Mouse (Mus musculus): ENCODE results near the gene 9430015G10Rik.
"Not testable (repeated sequence)": the region's sequence is repeated elsewhere in the genome, so short reads cannot be mapped to it uniquely, and the experiment has no call there.

Gene 9430015G10Rik

DNA sequence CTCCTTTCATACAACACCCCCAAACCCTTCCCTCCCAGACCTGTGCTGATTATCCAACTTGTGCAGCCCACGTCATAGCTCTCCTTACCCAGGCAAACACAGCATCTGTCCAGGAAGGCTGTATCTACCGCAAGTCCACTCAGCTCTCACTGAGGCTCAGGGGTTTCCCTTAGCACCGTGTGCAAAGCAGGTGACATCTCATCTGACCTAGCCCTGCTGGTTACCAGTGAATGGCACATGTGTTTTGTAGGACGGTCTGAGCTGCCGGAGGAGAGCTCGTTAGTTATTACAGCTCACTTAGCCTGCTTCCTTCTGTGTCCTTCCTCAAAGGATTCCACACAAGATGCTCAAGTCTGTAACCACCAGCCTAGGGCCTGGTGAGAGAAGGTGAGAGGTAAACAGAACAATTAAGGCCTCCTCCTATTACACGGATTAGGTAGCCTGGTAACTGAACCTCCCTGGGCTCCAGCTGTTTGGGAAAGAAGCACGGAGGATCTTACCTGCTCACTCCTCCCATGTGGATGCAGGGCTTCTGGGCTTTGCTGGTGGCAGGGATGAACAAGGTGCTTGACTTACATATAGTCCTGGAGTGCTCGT lies 11.9 kb upstream of the 9430015G10Rik start:
- no peak for DNase-seq (ENCODE audit: low read depth)

DNA sequence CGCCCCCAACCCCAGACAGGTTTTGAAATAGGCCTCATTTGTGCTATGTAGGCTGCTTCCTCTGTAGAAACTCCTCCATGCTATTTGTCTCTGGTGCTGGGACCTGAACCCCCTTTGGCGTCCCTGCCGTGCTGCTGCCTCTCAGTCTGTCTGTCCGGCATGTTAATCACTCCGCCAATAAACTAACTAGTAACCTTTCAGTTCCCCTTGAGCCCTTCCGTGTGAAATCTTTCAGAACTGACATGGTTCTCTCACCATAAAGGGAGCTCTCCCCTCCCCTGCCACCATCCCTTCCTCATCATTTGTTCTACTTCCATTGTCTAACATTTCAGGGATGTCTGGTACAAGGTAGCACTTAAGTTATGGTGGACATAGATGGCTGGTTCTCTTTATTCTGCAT lies 10.4 kb upstream of the 9430015G10Rik start:
- DNase-seq (ENCODE audit: low read depth): no peak

DNA sequence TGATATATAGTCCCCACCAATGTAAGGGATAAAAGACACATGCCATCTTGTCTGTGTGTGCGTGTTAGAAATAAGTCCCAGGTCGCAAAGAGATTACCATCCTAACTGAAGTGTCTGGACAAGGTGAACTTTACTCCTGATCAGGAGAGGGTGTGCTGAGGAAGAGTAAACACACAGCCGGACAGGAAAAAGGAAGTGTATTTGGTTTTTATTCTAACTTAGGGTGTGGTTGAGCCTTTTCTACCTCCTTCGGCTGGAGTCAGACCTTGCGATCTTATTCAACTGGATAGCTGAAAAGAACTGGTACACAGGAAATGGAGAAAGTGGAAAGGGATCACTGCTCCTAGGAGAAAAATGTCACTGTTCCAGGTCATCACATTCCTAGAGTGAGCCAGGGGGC lies 9.3 kb upstream of the 9430015G10Rik start:
- no peak for DNase-seq (ENCODE audit: low read depth)

DNA sequence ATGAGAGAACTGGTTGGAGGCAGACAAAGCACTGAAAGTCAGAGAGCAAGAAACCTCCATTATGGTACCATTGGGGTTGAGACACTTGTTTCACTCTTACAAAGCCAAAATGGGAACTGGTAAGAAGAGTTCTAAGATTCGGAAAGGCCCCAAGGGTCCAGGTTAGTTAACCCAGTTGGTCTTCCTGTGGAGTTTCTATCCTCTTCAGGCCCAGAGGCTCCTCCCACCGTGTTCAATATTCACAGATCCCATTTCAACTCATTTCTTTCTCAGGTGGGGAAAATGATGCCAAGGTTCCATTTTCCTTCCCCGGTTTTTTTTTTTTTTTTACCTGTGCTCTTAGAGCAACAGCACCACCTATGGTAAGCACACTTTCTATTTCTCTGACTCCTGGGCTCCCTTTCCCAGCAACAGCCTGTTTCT lies 8.3 kb upstream of the 9430015G10Rik start:
- DNase-seq (ENCODE audit: low read depth): no peak

DNA sequence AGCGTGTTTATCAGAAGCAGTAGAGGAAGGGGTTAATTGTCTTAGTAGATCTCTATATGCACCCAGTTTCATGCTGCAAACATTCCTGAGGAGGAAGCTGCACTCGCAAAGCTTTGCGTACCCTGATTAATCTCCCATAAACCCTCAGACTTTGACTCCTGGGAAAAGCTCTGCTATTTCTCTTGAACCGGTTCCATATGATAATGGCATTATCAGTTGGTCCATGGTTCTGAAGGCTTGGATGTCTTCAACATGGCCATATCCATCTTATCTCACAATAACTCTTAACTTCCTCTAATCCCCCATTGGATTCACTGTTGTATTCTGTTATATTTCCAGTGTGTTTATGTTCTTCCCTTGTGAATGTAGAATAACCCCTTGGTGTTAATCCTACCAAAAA lies 6.4 kb upstream of the 9430015G10Rik start:
- no peak for DNase-seq (ENCODE audit: low read depth)

DNA sequence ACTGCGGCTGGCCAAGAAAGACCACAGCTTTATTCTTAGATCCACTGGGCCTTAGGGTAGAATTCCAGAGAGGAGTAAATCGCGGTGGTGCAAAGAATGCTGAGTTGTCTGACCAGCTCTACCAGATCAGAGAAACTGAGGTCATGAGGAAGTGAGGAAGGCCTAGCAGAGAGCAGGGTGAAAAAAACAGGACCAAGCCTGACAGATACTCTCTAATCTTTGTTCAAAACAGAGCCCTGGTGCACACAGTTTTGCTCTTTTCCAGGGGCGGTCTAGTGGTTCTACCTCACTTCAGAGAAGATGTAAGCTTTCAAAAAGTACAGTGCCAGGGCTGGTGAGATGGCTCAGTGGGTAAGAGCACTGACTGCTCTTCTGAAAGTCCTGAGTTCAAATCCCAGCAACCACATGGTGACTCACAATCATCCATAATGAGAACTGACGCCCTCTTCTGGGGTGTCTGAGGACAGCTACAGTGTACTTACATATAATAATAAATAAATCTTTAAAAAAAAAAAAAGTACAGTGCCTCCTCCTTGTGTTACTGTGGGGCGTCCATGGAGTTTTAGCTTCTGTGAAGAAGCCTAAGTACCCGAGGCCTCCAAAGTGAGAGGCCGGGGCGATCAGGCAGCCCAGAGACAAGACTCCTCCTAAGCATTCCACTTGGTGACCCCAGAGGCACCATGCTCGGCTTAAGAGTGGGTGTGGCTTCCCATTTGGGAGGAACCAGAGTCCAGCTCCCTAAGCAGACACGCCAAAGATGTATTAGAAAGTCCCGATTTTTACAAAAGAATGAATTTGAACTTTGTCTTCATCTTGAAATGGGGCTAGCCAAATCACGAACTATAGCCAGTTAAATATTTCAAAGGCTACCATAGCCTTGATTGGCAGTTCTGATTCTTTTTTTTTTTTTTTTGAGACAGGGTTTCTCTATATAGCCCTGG lies 906 bp upstream of the 9430015G10Rik start:
- DNase-seq (ENCODE audit: low read depth): peak; percentile 42

DNA sequence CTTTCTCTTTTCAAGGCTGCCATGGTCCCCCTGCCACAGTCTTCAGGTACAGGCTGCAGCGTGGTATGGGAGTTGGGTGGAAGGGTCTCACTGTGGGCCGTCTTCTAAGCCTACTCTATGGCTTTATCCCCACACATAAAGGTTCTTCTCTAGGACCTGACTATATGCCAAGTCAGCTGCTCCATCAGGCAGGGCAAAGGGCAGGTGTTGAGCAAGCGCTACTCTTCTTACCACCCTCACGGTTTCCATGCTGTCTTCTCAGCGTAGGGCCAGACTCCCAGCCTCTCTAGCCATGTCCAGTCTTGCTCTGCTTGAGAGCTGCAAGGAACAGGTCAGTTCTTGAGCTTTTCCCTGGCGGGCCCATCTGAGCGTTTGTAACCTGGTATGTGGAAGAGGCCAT lies 14.3 kb downstream of the 9430015G10Rik start:
- DNase-seq (ENCODE audit: low read depth): no peak

DNA sequence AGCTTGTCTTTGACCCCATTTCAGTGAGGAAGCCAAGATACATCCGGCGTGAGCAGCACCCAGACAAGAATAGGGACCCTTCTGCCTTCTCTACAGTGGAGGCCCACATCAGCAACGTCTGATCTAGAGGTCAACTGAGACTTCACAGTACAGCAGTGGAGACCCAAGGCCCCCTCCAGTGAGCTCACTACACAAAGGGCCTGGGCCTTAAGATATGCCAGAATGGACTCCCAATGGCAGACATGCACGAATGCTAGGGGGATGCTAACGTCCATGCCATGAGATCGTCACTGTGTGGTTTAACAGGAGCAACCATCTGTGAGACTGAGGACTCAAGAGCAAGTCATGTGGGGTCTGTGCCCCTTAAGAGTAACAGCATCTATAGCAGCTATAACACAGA lies 15.6 kb downstream of the 9430015G10Rik start:
- no peak for DNase-seq (ENCODE audit: low read depth)

DNA sequence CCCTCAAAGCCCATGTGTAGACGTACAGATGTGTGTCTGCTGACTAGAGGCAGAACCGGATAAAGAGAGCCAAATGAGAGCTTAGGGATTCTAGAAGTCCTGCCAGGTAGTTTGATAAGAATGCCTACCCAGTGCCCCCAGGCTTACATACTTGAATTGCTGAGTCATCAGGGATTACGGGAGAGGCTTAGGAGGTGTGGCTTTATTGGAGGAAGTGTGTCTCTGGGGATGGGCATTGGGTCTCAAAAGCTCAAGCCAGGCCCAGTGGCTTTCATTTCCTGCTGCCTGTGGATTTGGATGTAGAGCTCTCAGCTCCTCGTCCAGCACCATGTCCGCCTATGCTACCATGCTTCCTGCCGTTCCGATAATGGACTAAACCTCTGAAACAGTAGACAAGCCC lies 17.1 kb downstream of the 9430015G10Rik start:
- DNase-seq (ENCODE audit: low read depth): no peak

DNA sequence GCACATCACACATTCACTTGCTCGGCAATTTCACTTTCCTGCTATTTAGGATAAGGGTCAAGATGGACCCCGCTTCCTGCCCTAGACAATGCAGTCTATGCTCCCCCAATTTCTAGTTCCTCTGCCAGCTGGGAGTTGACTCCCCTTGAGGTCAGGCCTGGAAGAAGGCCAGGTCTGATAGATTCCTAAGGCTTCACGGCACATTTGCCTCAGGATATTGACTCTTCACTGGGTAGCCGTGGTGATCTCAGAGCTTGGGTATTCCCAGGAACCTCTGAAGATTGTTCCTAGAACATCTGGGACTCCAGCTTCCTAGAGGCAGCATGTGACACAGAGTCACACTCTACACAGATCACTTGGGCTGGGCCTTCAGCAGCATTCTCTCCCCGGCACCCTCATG lies 19.0 kb downstream of the 9430015G10Rik start:
- no peak for DNase-seq (ENCODE audit: low read depth)

DNA sequence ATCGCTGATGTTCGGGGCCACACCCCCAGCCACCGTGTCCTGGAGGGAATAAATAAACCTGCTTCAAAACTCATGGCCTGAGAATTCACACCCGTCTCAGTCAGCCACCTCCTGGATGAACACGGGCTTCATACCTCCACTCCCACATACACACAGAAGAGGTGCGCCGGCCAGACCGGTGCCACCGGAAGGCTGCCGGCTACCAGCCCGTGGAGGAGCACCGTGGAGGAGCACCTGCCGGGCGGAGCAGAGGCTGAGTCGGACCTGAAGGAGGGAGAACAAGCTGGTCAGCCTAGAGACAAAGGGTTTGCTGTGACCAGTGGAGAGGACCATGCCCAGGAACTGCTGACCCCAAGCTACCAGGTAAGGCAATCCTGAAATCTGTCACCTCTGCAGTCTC lies 20.7 kb downstream of the 9430015G10Rik start, which contains the start of gene Rnf223:
Rnf223 (plus strand) TSS at position 78 of the 400 bp plus-strand sequence.
- DNase-seq (ENCODE audit: low read depth): no peak

DNA sequence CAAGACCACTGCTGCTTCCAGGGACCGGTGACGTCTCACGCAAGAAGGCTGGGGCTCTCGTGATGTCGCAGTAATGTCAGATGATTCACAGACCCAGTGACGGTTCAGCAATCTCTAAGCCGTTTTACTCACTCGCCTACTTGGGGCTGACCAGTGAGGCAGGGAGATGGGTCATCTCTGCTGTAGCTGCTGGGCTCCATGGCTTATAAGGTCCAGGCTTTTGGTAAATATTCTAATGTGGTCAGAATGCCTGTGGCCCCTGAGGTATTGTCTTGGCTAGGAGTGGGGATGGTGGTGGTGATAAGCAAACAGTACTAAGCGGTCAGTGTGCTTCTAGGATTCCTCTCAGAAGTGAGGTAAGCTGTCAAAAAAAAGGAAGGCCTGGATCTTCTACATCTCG lies 21.2 kb downstream of the 9430015G10Rik start:
- no peak for DNase-seq (ENCODE audit: low read depth)

DNA sequence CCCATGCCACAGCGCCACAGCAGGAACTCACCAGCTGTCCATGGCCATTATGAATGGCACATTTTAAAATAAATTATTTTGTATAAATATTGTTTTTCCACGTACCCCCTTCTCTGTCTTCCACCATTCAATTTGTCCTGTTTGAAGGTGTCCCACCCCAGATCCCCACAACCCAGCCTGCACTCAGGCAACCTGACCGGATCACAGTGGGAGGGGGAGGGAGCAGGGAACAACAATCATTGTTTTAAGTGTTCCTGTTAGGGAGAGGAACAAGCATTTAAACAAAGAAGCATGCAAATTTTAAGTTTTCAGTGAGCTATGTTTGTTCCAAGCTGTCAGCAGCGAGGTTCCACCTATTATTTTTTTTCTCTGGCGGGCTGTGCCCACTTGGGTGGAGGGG lies 23.6 kb downstream of the 9430015G10Rik start:
- no peak for DNase-seq (ENCODE audit: low read depth)

DNA sequence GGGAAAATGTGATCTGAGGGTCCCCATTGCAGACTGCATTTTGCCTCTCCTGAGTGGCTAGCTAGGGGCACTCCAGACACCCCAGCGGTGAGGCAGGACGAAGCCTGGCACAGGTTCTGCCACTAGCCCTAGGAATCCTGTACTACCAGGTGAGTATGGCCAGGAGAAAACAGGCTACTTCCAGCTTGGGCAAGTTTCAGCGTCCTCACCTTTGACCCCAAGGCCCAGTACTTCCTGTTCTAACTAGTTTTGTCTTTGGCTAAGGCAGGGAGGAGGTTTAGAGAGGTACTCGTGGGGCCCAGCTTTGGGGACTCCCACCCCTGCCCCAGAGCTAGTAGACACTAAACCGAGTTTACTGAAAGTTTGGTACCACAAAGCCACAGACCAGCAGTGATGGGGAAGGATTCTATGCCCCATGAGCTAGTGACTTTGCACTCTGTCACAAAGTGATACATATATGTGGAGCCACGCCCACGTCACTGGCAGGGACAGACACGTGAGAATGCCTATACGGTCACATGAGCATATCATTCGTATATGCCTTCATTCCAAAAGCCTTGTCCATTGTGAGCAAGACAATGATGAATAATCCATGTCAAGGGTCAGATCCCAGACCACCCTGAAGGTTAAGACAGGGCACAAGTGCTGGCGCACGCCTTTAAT lies 24.3 kb downstream of the 9430015G10Rik start:
- DNase-seq (ENCODE audit: low read depth): no peak

DNA sequence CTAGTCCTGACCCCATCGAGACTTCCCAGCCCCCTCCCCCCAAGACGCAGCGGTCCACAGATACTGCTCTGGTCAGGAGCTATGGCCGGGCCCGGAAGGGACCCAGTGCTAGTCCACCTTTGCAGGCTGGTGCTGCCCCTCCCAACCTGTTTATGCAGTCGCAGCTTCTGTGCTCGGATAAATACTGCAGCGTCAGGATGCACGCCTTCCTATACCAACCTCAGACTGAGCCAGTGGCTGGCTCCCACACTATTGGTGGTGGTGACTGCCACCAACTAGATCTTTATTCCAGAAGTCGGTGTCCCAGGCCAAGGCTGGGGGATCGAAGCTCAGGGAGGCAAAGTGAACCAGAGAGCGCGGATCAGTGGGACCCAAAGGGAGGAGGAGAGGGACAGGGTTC lies 25.3 kb downstream of the 9430015G10Rik start:
- no peak for DNase-seq (ENCODE audit: low read depth)

DNA sequence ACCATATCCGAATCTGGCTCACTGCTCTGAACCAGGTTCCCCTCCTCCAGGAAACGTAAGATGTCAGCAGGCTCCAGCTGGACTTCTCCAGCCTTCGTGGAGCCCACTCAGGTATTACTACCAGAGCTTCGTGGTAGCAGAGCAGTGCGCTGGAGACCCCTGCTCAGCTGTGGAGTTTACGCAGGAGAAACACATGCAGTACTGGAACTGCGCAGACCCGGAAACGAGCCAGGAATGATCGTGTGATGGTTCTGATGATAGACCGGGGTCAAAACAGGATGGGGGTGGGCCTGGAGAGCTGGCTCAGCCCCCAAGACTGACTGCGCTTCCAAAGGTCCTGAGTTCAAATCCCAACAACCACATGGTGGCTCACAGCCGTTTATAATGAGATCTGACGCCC lies 26.0 kb downstream of the 9430015G10Rik start:
- no peak for DNase-seq (ENCODE audit: low read depth)

DNA sequence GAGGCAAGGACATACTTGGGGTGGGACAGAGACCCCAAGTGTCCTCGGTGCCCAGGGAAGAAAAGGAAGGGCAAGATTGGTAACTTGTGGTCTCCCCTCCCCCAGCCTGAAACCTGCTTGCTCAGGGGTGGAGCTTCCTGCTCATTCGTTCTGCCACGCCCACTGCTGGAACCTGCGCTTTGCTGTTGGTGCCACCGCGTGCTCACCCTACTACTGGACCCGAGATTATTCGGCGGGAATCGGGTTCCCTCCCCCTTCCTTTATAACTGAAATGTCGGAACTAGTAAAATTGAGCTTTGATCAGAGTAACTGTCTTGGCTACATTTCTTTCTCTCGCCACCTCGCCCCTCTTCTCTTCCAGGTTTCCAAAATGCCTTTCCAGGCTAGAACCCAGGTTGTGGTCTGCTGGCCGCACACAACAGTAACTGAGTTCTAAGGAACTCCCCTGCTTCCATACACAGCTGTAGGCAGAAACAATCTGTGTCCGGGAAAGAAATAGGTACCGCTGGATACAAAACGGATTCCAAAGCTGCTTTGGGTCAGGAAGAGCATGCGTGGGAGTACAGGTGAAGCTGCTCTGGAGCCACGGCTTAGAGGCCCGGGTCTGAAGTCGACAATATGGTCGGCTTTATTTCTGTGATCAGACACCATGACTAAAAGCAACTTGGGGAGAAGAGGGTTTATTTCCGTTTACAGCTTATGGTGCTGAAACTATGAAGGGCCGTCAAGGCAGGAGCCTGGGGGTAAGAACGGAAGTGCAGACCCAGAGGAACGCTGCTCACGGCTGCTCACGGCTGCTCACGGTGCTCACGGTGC lies 26.7 kb downstream of the 9430015G10Rik start:
- no peak for DNase-seq (ENCODE audit: low read depth)

DNA sequence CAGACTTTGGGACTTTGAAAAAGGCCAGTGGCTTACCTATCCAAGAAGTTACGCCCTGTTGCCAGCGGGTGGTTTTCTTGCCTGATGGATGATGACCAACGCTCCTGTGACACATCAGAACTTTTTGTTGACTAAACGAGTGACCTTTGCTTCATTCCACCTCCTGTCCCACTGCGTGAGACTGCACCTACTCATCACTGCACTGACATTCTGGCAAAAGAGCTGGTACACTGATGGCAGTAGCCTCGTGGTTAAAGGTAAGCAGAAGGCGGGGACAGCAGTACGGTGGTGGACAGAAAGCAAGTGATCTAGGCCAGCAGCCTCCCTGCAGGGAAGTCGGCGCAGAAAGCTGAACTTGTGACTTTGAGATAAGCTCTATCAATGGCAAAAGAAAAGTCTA lies 41.1 kb downstream of the 9430015G10Rik start:
- not testable (repeated sequence) for DNase-seq (ENCODE audit: low read depth)

DNA sequence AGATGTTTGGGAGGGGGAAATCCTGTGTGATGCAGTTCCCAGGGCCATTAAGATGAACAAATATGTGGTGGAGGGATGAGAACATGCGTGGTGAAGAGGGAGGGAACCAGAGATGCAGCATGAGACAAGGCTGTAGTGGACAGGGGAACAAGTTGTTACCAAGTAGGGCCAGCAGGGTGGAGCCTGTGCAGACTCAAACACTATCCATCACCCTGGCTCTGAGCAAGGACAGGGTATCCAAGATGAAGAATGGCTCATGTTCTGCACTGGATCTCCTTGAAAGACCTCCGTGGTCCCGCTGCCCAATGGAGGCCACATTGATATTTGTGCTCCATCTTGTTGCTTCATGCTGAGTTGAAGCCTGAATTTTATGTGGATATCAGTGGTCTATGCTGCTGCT lies 45.0 kb downstream of the 9430015G10Rik start:
- no peak for DNase-seq (ENCODE audit: low read depth)

DNA sequence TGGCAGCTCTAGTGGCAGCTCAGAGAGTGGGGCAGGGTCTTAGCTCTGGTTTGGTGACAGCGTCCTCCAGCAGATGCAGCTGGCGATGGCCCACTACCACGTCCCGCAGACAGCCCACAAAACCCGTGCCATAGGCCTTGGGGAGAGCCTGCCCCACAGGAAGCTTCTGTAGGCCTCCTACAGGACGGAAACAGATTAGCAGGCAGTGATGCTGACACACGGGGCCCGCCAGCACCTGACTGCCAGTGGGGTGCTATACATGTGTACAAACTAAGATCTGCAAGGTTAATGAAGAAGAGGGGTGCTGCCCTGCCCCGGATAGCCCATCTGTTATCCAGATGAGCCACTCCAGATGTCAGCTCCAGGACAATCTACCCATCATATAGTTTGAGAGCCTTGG lies 56.7 kb downstream of the 9430015G10Rik start:
- DNase-seq (ENCODE audit: low read depth): no peak

DNA sequence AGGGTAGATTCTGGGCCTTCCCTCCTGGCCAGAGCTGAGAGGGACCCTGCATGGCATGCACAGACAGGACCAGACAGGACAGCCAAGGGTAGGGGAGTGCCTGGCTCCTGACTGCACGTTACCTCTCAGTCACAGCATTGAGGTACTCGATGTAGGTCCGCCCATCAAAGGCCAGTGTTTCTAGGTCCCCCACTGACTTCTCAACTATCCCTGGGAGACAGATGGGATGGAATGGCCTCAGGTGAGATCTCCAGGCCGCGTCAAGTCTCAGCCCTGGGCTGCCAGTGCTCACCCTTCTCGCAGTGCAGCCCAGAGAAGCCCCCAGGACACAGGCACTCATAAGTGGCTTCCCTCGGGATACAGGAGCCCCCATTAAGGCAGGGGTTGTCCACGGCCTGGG lies 58.8 kb downstream of the 9430015G10Rik start:
- no peak for DNase-seq (ENCODE audit: low read depth)

DNA sequence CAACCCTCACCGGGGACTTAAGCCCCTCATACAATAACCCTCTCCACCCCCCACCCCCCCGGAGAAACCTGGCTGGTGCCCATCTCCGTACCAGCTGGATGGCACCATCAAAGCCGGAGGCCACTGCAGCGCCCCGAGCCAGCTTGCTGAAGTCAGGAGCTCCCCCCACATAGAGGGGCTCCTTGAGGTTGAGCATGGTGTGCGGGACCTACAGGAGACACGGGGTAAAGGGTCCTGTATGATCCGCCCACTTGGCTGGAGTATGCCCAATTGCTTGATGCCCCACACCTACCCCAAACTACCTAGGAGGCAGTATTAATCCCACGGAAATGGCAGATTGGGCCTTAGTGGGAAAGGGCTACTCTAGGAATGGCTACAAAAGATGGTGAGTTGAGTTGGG lies 59.3 kb downstream of the 9430015G10Rik start:
- DNase-seq (ENCODE audit: low read depth): no peak
